Mouse (Mus musculus) lung, postnatal 4 days (tissue): Measurements from ENCODE around the gene Aldh9a1.

Experiments
- DNase-seq, 2 experiments: peaks; one replicate each; pipeline ENCODE4 v3.0.0; 2021

Gene Aldh9a1

GRCm38 (mm10) chr1:167385211-167385610 is 35.4 kb downstream of the Aldh9a1 start:
- DNase-seq = no peak

GRCm38 (mm10) chr1:167385636-167386035 is 35.8 kb downstream of the Aldh9a1 start:
- no peak for DNase-seq

- no peak for DNase-seq
These were observed 36.7 kb downstream of the Aldh9a1 start for GRCm38 (mm10) chr1:167386466-167386865.

- DNase-seq = no peak
These were observed 37.5 kb downstream of the Aldh9a1 start for GRCm38 (mm10) chr1:167387310-167387709.

GRCm38 (mm10) chr1:167387796-167388195 is 38.0 kb downstream of the Aldh9a1 start:
- DNase-seq = no peak

- DNase-seq = no peak
These were observed 38.8 kb downstream of the Aldh9a1 start for GRCm38 (mm10) chr1:167388571-167388970.

GRCm38 (mm10) chr1:167389584-167389983 is 39.8 kb downstream of the Aldh9a1 start:
- DNase-seq = no peak

GRCm38 (mm10) chr1:167390381-167390780 is 40.6 kb downstream of the Aldh9a1 start:
- no peak for DNase-seq

- no peak for DNase-seq
These were observed 41.5 kb downstream of the Aldh9a1 start for GRCm38 (mm10) chr1:167391241-167391640.

GRCm38 (mm10) chr1:167392031-167392640 is 42.3 kb downstream of the Aldh9a1 start:
- DNase-seq = no peak

GRCm38 (mm10) chr1:167392687-167393086 is 42.9 kb downstream of the Aldh9a1 start:
- DNase-seq = peak in 1 of 2 experiments; percentile 14

GRCm38 (mm10) chr1:167393281-167393680 is 43.5 kb downstream of the Aldh9a1 start:
- no peak for DNase-seq

- DNase-seq = peak; percentile 94 to 96
These were observed 44.1 kb downstream of the Aldh9a1 start, which contains the start of gene Mgst3 for GRCm38 (mm10) chr1:167393683-167394492. Gene Mgst3, minus strand, starts transcription at chr1:167393841.

- no peak for DNase-seq
These were observed 55.4 kb downstream of the Aldh9a1 start for GRCm38 (mm10) chr1:167405237-167405636.

GRCm38 (mm10) chr1:167409601-167410000 is 59.8 kb downstream of the Aldh9a1 start:
- DNase-seq = no peak

- no peak for DNase-seq
These were observed 62.4 kb downstream of the Aldh9a1 start for GRCm38 (mm10) chr1:167411991-167412715.

GRCm38 (mm10) chr1:167414846-167415245 is 65.1 kb downstream of the Aldh9a1 start:
- peak; percentile 64 to 82 for DNase-seq
